Mouse (Mus musculus) T-cell, adult 66 days (primary cell): Measurements from ENCODE around the gene Fgfr1op. TPM values are rescaled to one million over a fixed set of nuclear protein-coding genes. Genes with fewer than 3 reads are reported as not detected.

ENCODE experiments used
- total RNA-seq, 2 experiments: library from RNA; stranded (reverse); gene quantifications; 3 replicates in 1 of 2; 4 replicates in 1 of 2; pipeline ENCODE4 v1.2.4; 2023

Gene Fgfr1op
- total RNA-seq, result 10 to 100 TPM; 33.2 to 35.1 TPM

DNA sequence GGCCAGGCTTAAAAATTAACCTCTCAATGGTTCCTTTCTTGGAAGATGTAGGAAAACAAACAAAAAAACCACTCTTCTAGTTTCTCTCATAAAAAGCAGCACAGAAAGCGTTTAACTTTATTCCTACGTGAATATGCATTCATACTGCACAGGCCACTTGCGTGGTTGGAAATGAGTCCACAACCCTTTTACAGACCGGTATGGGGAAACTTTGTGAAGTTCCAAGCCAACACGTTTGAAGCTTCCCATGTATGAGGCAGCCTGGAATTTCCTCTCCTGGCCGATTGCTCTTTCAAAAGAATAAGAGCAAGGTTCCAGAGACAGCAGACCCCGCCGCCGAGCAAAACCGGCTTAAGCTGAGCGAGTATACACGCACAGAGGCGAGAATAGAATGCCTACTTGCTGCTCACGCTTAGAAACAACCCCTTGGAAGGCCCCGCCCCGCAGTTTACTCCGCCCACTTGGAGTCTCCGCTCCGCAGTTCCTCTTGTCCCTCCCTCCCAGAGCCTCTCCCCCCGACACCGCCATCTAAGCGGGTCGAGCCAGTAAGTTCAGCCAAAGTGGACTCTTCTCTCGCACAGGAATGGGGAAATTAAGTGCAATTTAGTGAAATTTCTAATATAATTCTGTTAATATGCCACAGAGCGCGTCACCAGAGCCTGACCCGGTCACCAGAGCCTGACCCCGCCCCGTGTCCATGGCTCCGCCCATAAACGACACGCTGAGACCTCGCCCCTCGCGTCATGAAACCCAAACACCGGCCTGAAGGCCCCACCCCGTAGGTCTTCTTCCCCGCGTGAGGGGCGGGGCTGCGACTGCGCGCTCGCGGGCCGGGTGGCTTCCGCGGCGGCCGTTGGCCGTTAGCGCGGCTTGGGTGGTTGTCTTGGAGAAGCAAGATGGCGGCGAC is at the start of gene Fgfr1op:
TSS of gene Fgfr1op (plus strand) at position 801 of the 907 bp plus-strand sequence.

DNA sequence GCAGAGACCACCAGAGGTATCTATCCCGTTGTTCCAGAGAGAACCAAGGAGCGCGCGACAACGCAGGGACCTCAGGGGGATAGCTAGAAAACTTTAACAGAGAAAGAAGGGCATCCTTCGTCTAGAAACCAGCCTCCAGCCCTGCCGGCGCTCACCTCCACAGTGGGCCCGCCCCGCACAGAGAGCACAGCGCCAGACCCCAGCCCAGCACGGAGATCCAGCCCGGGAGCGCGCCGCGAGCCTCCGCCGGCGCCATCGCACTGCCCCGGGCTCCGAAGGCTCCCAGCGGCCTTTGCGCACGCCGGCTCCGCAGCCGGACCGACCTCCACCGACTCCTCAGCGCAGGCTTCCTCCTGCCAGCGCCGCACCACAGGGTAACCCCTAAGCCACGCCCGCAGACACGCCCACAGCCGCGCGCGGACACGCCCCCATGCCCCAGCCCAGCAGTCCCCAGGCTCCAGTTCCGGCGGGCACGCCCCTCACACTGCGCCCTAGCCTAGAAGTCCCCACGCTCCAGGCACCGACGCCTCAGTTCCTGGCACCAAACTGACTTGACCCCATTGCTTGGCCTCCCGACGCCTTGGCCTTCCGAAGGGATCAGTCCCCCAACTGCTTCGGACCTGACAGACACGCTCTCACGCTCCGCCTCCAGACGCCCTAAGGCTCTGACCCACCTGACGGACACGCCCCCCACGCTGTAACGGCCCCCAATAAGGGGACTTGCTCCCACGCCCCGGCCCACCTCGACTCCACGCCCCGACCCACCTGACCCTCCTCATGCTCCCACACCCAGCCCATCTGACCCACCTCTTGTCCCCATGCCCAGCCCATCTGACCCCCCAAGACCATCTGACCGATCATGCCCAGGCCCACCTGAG is 17.6 kb upstream of the Fgfr1op start, which contains the start of the genes Gm49673 and Rnaset2a:
TSS of gene Gm49673 (minus strand) at position 350 of the 878 bp plus-strand sequence.
TSS of gene Rnaset2a (minus strand) at position 659 of the 878 bp plus-strand sequence.

DNA sequence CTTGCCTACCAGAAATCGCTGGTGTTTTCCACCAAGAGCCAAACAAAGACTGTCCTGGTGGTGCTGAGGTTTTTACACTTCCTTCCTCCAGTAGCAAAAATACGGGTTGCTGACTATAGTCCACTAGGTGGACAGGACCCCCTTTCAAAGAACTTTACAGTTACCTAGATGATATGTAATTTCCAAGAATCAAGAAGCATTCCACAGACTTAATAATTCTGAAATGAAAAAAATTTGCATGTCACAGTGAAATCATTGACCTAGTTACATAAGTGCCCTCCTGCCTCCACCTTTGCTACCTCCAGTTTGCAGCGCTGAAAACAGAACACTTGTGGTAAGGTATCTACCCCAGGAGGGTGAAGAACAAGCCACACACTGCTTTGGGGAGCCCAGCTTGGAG is 70.4 kb downstream of the Fgfr1op start, which contains the start of gene Ccr6:
TSS of gene Ccr6 (plus strand) at position 301 of the 400 bp plus-strand sequence.

Other genes with a start within 250 kb of the Fgfr1op start
- gene Tagap, start 239.5 kb upstream of the Fgfr1op start, total RNA-seq, result 100 to 1,000 TPM; 173 to 176 TPM
- gene Rsph3a, start 219.9 kb upstream of the Fgfr1op start, total RNA-seq, result 10 to 100 TPM in 1 of 2 experiments, 1 to 10 TPM in 1; 9.1 to 13.5 TPM
- gene Gm49673, start 17.7 kb upstream of the Fgfr1op start, total RNA-seq, result 1 to 10 TPM; 1.5 to 4.9 TPM
- 10 to 100 TPM; 40.6 to 54.0 TPM for gene Rnaset2a, start 17.4 kb upstream of the Fgfr1op start, total RNA-seq
- 1 to 10 TPM; 3.1 to 4.8 TPM for gene Ccr6, start 70.5 kb downstream of the Fgfr1op start, total RNA-seq
- gene Mpc1, start 117.4 kb downstream of the Fgfr1op start, total RNA-seq, result 10 to 100 TPM; 40.6 to 43.8 TPM
- 100 to 1,000 TPM in 1 of 2 experiments, 10 to 100 TPM in 1; 93.9 to 121 TPM for gene Sft2d1, start 145.6 kb downstream of the Fgfr1op start, total RNA-seq
- 1 to 10 TPM; 1.2 to 1.3 TPM for gene Prr18, start 172.0 kb downstream of the Fgfr1op start, total RNA-seq
- under 1 TPM in 1 of 2 experiments, not detected in 1; 0.30 TPM for gene T2, start 190.5 kb downstream of the Fgfr1op start, total RNA-seq